Mouse (Mus musculus) intestine, postnatal 0 days (tissue): ENCODE data around the gene Tgm4. TPM values are rescaled to one million over a fixed set of nuclear protein-coding genes. Genes with fewer than 3 reads are reported as not detected.
A peak's percentile ranks its signal among the peaks of the same experiment; 100 is the strongest.

Experiments used
- ATAC-seq: fragments of 200-750 bp; cut with Nextera tagmentation; 2 replicates; pipeline ENCODE4 v1.8.0; 2017; ENCODE audit warnings: mild to moderate bottlenecking, moderate TSS enrichment, moderate library complexity
- H3K27ac ChIP-seq: fragments of 300-500 bp; sonication (generic); 2 replicates; pipeline ENCODE4 v1.5.1; 2014; ENCODE audit warnings: mild to moderate bottlenecking, low read depth, low read length, moderate library complexity
- H3K27me3 ChIP-seq: fragments of 300-500 bp; sonication (generic); replicated peaks from 2 replicates; pipeline ENCODE4 v1.6.1; 2014; ENCODE audit warnings: low read length, mixed read lengths; ENCODE audit not compliant: control insufficient read depth, insufficient read depth
- H3K36me3 ChIP-seq: fragments of 300-500 bp; sonication (generic); 2 replicates; pipeline ENCODE4 v1.6.1; 2014; ENCODE audit warnings: mild to moderate bottlenecking, moderate library complexity; ENCODE audit not compliant: control insufficient read depth, insufficient read depth
- H3K4me1 ChIP-seq: fragments of 300-500 bp; sonication (generic); replicated peaks from 2 replicates; pipeline ENCODE4 v1.6.1; 2014; ENCODE audit warnings: antibody characterized with exemption, low read length, mixed read lengths; ENCODE audit not compliant: control insufficient read depth, insufficient read depth
- H3K4me2 ChIP-seq: fragments of 300-500 bp; sonication (generic); replicated peaks from 2 replicates; pipeline ENCODE4 v1.6.1; 2014; ENCODE audit warnings: low read depth, mild to moderate bottlenecking, moderate library complexity
- H3K4me3 ChIP-seq: fragments of 300-500 bp; sonication (generic); 2 replicates; pipeline ENCODE4 v1.5.1; 2014; ENCODE audit warnings: low read depth, low read length
- H3K9ac ChIP-seq: fragments of 300-500 bp; sonication (generic); 2 replicates; pipeline ENCODE4 v1.6.1; 2014; ENCODE audit warnings: mild to moderate bottlenecking, low read depth, low read length
- H3K9me3 ChIP-seq: fragments of 300-500 bp; sonication (generic); 2 replicates; pipeline ENCODE4 v1.6.1; 2016; ENCODE audit warnings: mixed run types; ENCODE audit not compliant: control insufficient read depth
- CTCF ChIP-seq: sonication (generic); IDR thresholded peaks from 2 replicates; pipeline ENCODE4 v1.5.1; 2016; ENCODE audit warnings: low read depth, mild to moderate bottlenecking, control low read depth, antibody characterized with exemption, moderate library complexity
- WGBS: fragments of 180-500 bp; shearing (Covaris S2); extraction: QIAGEN DNeasy Blood & Tissue Kit; methylation state at CpG from one replicate; pipeline ENCODE4 v1.1.7; 2014; 5-methylcytosine and 5-hydroxymethylcytosine counted together
- polyA plus RNA-seq: library from polyadenylated mRNA; unstranded; fragments of >200 nt; fragmentation: Nextera tagmentation; extraction: Ambion mirVana; gene quantifications from 2 replicates; pipeline ENCODE4 v1.2.1, GENCODE M21; 2015

Gene Tgm4
- polyA plus RNA-seq, 1 experiment from 2014 or later = not detected

- Histone ChIP-seq H3K36me3 (no peaks in the 10 kb centered on the region), H3K4me3 (peak overlapping the region; percentile 70), H3K9me3 (no peaks in the 10 kb centered on the region), H3K4me2 (peak overlapping the region; percentile 76), H3K27me3 (no peaks in the 10 kb centered on the region), H3K4me1 (peaks cover 5% of the 10 kb centered on the region; the same call in 1 of the 2 replicates), H3K9ac (no peak overlapping the region), H3K27ac (no peak overlapping the region)
- WGBS = 30% methylated on average over 19 of the region's 24 CpGs
- ATAC-seq = no peak
- peak; percentile 31 for TF ChIP-seq CTCF
These were observed 12.7 kb upstream of the Tgm4 start for GRCm38 (mm10) chr9:123021636-123022379.

DNA sequence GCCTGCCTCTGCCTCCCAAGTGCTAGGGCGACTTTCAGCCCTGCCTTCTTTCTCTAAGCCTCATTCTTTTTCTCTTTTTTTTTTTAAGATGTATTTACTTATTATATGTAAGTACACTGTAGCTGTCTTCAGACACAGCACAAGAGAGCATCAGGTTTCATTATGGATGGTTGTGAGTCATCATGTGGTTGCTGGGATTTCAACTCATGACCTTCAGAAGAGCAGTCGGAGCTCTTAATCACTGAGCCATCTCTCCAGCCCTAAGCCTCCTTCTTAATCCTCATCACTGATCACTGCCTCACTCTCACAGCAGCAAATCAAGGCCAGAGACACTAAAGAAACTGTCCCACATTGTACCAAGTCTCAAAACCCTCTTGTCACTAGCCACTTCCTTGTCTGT is 10.3 kb upstream of the Tgm4 start:
- Histone ChIP-seq H3K4me1 (peaks cover 5% of the 10 kb centered on the region; the same call in 1 of the 2 replicates), H3K36me3 (no peaks in the 10 kb centered on the region), H3K27ac (no peak overlapping the region), H3K9ac (no peak overlapping the region), H3K4me3 (no peak overlapping the region), H3K9me3 (no peaks in the 10 kb centered on the region), H3K4me2 (no peak overlapping the region), H3K27me3 (no peaks in the 10 kb centered on the region)
- no peak for ATAC-seq
- TF ChIP-seq CTCF = no peak
- WGBS = 75% methylated on average over 2 of the region's 2 CpGs

DNA sequence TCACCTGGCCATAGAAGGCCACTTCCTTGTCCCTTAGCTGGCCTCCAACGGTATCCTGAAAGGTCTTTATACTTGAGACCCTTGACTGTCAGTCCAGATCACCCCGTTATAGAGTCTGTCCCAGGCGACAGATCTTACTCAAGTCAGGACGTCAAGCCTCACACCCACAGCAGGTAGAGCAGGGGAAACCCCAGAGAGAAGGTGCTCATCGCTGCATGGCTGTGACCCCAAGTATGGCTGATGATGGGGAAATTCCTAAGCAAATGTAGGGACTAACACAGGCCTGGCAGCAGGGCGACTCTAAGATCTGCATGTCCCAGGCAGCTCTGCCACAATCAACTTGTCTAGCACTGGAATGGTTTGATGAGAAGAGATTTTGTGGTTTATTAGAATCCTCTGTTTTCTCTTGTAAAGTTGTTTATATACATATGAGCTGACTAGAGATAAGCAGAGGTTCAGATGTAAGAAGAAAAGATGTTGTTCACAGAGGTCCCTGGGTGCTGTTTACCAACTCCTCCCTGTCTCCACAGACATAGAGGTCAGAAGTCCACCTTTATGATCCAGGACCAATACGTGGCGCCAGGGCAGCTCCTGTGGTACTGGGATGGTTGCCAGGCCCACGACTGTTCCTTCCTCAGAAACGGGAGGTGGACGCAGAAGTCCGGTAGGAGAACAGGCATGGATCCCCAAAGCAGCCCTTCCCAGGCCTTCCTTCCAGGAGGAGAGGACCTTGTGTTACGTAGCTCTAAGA is 2.9 kb upstream of the Tgm4 start:
- Histone ChIP-seq H3K4me3 (no peak overlapping the region), H3K9me3 (no peaks in the 10 kb centered on the region), H3K27ac (peak overlapping the region; percentile 46; the same call in 1 of the 2 replicates), H3K36me3 (no peaks in the 10 kb centered on the region), H3K4me1 (no peaks in the 10 kb centered on the region), H3K27me3 (no peaks in the 10 kb centered on the region), H3K4me2 (no peak overlapping the region; the same call in 1 of the 2 replicates), H3K9ac (no peak overlapping the region)
- TF ChIP-seq CTCF = no peak
- peak; percentile 89 for ATAC-seq
- 53% methylated on average over 13 of the region's 13 CpGs for WGBS

DNA sequence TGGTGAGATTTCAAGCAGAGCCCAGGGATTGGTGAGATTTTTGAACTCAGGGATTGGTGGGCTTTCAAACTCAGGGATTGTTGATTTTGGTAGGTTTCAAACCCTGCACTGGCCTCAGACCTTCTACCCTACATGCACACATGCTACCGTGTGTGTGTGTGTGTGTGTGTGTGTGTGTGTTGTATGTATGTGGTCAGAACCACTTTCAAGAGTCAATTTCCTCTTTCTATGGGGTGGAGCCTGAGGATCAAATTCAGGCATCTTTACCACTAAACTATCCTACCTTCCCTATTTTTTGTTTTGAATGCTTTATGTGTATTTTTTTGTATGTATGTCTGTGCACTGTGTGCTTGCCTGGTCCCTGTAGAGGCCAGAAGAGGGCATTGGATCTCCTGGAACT is 13.1 kb downstream of the Tgm4 start:
- Histone ChIP-seq H3K9ac (no peak overlapping the region), H3K4me2 (no peak overlapping the region), H3K9me3 (no peaks in the 10 kb centered on the region), H3K36me3 (no peaks in the 10 kb centered on the region), H3K27ac (no peak overlapping the region), H3K27me3 (no peaks in the 10 kb centered on the region), H3K4me3 (no peak overlapping the region), H3K4me1 (no peaks in the 10 kb centered on the region)
- ATAC-seq = no peak
- TF ChIP-seq CTCF = no peak
- WGBS = 92% methylated on average over 1 of the region's 1 CpGs

DNA sequence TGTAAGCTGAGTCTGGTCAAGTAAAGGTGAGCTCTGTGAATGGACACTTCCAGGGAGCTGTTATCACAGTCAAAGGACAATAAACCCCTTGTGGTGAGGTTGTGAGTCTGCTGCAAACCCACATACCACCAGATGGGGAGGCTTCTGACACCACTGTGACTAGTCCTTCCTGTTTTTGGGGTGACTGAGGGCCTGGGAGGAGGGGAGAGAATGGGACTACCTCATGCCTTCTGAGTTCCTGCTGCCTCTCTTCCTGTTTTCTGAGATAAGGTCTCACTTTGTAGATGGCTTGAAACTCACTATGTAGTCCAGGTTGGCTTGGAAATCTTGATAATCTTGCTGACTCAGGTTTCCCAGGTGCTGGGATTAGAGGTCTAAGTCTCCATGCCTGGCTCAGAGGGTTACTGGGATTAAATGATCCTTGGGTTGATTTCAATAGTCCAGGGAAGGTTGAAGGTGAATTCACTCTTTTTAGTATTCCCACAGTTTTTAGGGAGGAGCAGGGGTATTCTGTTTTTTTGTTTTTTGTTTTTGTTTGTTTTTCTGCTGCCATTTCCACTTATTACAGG is 24.3 kb downstream of the Tgm4 start:
- Histone ChIP-seq H3K27ac (no peak overlapping the region), H3K4me2 (no peak overlapping the region), H3K27me3 (no peaks in the 10 kb centered on the region), H3K9me3 (no peaks in the 10 kb centered on the region), H3K4me1 (no peaks in the 10 kb centered on the region), H3K4me3 (no peak overlapping the region), H3K36me3 (no peaks in the 10 kb centered on the region), H3K9ac (no peak overlapping the region)
- TF ChIP-seq CTCF = no peak
- ATAC-seq = no peak

GRCm38 (mm10) chr9:123060172-123060571 is 25.6 kb downstream of the Tgm4 start:
- Histone ChIP-seq H3K27ac (no peak overlapping the region), H3K4me2 (no peak overlapping the region), H3K4me1 (no peaks in the 10 kb centered on the region), H3K36me3 (no peaks in the 10 kb centered on the region), H3K9me3 (no peaks in the 10 kb centered on the region), H3K27me3 (no peaks in the 10 kb centered on the region), H3K9ac (no peak overlapping the region), H3K4me3 (no peak overlapping the region)
- ATAC-seq = no peak
- no peak for TF ChIP-seq CTCF
- 35% methylated on average over 3 of the region's 3 CpGs for WGBS
